Mouse (Mus musculus): Measurements from ENCODE around the gene Tmco2.

GRCm38 (mm10) chr4:121077915-121078646 lies 30.9 kb downstream of the Tmco2 start:
- TF ChIP-seq CTCF (IDR thresholded peaks at IDR 0.05; ENCODE audit: low read depth) (no peak), EP300 (optimal IDR thresholded peaks at IDR 0.05) (no peak)
